Mouse (Mus musculus) layer of hippocampus, postnatal 14 days (tissue): ENCODE data around the gene Gdpd5. TPM values are rescaled to one million over a fixed set of nuclear protein-coding genes. Genes with fewer than 3 reads are reported as not detected.

Experiments
- DNase-seq, 2 experiments: peaks; one replicate each; pipeline ENCODE4 v3.0.0; 2021 to 2022; ENCODE audit warnings: low spot score in 2 of 2, mixed read lengths in 1 of 2
- long read RNA-seq, 2 experiments: library from polyadenylated mRNA; stranded (forward); transcript quantifications; one replicate each; pipeline ENCODE4 v2.0.0; 2021
- total RNA-seq, 2 experiments: library from RNA; stranded (reverse); gene quantifications; 2 replicates each; pipeline ENCODE4 v1.2.3; 2021

Gene Gdpd5
- 10 to 100 TPM; 30.0 to 31.6 TPM for total RNA-seq
- long read RNA-seq, experiment 1, full-length matches to known transcripts = 12 of 20 reads
- long read RNA-seq, experiment 1, partial matches to known transcripts = 2 of 20 reads
- long read RNA-seq, experiment 1, other reads (novel, unspliced or antisense) = 6 of 20 reads
- long read RNA-seq, experiment 2, full-length matches to known transcripts = 11 of 33 reads
- long read RNA-seq, experiment 2, partial matches to known transcripts = 7 of 33 reads
- long read RNA-seq, experiment 2, other reads (novel, unspliced or antisense) = 15 of 33 reads

DNA sequence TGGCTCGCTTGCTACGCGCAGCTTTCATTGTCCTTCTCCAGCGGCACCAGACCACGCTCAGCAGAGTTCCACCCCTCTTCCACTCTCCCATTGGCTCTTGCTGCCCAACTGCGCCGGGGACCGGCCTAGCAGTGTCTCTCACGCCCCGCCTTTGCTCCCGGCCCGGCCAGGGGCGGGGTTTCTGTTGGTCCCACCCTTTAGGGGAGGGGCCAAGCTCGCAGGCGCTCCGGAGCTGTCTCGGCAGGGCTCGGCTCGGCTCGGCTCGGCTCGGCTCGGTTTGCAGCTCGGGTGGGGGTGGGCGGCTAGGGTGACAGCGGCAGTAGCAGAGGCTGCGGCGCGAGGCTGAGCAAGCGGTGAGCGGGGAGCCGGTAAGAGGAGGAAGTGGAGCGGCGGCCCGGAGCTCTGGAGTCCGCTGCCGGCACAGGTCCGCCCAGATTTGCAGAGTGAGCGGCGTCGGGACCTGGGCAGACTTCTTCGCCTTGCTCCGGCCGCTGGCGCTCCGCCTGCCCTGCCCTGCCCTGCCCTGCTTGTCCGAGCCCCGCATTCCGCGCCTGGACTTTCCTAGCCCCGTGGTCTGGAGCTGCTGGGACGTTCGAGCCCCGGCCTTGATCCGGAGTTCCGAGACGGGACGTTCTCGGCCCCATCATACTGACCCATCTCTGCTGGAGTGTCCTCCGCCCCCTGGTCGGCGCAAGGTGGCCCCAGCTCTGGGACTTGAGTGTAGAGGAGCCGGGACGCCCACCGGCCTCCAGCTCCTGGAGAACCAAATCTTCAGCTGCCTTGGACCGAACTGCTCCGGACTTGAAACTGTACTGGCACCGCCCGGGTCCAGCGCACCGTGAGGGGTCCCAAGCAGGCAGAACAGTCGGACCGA is at the start of gene Gdpd5:
TSS of gene Gdpd5 (plus strand) at position 201 of the 874 bp plus-strand sequence.
- peak; percentile 99 for DNase-seq

DNA sequence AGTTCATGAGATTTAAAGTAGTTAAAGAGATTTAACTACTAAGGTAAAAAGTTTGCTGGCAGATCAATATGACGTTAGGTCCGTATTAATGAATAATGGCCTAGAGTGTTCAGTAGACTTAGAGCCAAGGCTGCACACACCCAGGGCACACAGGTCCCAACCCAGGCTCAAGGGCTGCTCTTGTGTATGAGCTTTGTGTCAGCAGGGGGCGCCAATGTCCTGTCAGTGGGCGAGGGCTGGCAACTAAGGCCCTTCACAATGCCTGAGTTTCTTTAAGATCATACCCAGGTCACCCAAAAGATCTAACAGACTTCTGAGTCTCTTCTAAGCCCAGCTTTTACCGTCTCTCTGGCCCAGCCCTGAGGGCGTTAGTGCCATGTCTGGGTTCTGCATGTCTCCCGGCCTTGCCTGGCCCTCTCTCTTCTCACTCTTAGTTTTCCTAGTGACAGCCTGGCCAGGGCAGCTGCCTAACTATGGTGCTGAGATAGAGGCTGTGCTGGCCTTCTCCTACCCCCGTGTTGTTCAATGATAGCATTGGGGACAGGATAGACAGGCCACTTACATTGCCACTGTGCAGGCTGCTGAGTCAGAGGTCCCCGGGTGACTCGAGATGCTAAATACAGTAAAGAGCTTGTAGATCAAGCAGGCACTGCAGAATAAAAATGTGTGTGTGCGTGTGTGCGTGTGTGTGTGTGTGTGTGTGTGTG is 48.3 kb upstream of the Gdpd5 start:
- peak; percentile 61 to 80 for DNase-seq

DNA sequence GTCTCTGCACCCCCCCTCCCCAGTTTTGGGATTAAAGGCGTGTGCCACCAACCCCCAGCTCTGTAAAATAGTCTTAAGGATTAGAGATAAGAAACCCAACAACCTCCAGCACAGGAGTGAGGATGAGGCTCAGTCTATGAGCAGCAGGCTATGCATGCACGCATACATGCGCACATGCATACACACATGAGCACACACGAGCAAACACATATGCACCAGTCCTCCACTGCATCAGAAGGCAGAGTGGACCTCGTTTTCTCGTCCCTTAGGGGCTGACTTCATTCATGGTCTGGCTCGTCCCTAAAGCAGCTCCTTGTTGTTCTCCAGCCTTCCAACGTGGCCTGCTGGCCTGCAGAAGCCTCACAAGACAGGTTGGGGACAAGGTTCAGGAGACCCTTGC is 40.5 kb upstream of the Gdpd5 start:
- no peak for DNase-seq

DNA sequence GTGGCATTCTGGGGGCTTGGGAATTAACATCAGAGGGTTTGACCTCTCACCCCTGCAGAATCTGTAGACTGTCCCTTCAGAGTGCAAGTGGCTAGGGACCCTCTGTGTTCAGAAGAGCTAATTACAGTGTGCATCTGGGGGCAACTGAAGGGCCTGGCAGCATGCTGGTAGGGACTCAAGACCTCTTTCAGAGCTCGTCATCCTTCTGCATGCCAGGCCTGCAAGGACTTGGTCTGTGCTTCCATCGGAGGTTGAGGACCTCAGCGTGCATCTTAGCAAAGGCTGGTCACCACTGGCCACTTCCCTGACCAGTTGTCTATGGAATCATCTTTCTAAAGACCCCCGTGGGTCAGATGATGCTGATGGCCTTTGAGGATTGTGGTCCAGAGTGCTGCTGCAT is 37.6 kb upstream of the Gdpd5 start:
- no peak for DNase-seq

- no peak for DNase-seq
Observed at GRCm38 (mm10) chr7:99347268-99347667, 33.9 kb upstream of the Gdpd5 start.

DNA sequence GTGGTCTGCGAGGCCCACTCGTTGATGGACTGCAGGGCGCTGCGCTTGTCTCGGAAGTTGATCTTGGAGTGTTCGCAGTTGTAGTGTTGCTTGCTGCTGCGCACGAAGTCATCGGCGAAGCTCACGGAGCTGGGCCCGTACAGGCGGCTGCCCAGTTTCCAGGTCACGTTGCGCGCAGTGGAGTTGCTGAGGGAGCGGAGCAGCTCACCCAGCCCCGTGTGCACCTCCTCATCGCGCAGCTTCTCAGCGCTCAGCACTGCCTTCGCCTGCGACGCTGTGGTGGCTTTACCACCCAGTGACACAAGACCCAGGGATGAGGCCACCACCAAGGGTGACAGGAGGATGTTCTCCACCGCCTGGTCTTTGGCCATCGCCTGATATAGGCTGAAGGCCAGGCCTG is 32.3 kb upstream of the Gdpd5 start:
- DNase-seq = no peak

DNA sequence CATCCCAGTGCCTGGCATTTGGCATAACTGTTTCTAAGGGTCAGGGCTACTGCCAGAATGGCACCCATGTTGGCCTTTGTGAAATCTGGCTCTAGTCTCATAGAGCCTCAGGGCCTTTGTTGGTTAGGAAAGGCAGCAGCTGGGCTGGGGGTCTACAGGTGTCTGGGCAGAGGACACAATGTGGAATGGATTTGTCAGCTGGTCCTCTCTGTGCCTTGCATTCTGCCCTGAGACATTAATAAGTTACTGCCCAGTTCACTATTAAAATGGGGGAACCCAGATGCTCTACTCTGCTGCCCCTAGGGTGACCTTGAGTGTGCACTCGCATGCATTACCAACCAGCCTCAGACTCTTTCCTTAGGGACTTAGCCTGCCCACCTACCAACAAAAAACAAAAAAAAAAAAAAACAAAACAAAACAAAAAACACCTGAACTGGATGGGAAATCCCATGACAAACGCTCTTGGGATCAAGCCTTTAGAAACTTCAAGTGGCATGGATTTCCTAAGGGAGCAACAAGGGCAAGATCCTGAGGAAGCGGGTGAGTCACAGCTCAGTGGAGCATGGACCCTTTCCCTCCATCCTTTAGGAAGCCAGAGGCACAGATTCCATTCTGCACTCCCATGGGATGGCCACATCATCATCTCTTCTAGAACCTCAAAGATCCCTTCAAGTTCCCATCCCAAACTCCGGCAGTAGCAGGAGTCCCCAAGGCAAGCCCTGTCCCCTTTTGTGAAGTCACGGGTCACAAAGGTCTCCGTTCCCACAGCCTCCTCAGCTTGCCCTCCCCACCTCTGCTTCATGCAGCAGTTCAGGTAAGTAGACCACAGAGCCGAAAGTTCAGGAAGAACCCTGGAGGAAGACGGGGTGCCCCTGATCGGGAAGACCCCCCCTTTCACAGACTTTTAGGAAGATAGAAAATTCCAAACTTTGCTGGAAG is 31.2 kb upstream of the Gdpd5 start:
- no peak for DNase-seq

- DNase-seq = peak in 1 of 2 experiments; percentile 43
Observed at GRCm38 (mm10) chr7:99351104-99351801, 30.0 kb upstream of the Gdpd5 start.

DNA sequence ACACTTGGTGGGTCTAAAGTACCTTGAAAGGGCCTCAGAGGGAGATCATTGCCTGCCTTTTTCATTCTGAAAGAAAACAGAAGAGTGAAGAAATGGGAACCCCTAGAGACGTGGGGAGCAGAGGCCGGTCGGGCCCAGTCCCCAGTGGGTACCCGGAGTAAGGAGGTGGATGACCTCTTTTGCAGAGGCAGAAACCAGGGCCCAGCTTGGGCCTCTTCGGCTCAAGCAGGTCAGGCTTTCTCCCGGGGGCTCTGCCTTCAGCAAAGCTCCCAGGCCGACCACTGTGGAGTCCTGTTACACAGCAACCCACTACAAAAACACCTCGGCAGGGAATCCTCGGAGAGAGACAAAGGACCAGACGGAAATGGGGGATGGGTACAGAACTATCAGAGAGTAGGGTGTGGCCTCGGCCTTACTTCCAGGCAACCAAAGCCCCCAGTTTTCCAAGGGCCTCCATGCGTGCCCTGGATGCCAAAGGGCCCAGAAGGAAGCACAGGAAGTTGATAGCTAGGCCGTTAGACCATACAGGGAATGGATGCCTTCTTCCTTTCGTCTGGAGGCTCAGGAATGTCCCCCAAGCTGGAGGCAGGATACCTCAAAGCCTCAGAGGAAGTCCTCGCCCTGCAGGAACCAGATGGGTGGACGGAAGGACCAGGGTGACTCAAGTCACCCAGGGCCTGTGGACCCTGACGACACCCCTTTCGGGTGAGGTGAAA is 29.3 kb upstream of the Gdpd5 start:
- DNase-seq = no peak

DNA sequence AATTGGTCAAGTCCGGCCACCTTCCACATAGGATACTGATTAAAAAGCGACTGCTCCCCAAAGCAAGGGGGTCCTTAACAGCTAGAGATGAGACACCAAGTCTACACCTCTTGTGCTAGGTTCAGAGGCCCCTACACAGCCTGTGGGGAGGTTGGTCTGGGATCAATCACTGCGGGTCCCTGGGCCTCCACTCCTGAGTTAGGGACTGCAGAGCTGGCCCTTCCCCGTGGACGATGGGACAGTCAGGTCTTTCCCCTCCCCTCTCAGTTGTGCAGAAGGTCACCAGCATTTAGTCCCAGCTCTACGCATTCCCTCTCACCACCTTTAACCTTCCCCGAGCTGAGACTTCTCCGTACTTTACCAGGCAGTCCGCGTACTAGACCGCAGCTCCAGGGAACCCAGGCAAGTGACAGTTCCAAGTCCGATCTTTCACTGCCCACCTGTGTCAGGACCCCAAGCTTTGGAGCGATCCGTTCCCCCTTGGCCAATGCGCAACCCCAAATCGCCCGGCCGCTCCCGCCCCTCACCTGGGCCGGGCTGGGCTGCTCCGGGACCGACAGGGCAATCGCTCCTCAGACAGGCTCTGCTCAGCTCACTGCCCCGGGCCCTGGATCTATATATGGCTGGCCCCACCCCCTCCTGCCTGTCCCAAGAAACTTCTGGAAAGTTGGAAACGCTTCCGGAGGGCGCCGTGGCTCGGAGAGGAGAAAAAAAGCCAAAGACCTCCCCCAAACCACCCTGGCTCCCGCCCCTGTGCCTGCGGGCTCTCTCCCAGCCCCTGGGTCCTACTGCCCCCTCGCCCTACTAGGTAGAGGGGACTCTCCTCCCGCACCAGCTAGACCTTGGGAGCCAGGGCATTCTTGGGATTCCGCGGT is 28.5 kb upstream of the Gdpd5 start, which contains the start of gene Serpinh1:
TSS of gene Serpinh1 (minus strand) at position 714 of the 875 bp plus-strand sequence.
- peak in 1 of 2 experiments; percentile 59 for DNase-seq

DNA sequence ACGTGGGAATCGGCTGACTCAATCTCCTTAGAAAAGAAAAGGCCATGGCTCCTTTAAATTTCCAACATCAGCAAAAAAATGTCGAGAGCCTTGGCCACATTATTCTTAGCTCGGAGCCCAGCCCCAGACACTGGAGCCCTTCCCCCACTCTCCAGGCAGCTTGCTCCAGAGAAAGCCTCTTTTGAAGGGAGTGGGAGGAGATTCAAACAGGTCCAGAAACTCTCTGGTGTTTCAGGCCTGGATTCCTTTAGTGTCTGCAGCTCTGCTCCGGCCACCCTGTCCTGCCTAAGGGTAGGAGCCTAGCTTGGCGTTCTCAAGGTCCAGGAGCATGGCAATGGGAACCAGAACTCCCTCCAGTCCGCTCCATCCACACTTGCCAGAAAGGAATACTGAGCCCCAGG is 25.5 kb upstream of the Gdpd5 start:
- peak; percentile 58 to 67 for DNase-seq

DNA sequence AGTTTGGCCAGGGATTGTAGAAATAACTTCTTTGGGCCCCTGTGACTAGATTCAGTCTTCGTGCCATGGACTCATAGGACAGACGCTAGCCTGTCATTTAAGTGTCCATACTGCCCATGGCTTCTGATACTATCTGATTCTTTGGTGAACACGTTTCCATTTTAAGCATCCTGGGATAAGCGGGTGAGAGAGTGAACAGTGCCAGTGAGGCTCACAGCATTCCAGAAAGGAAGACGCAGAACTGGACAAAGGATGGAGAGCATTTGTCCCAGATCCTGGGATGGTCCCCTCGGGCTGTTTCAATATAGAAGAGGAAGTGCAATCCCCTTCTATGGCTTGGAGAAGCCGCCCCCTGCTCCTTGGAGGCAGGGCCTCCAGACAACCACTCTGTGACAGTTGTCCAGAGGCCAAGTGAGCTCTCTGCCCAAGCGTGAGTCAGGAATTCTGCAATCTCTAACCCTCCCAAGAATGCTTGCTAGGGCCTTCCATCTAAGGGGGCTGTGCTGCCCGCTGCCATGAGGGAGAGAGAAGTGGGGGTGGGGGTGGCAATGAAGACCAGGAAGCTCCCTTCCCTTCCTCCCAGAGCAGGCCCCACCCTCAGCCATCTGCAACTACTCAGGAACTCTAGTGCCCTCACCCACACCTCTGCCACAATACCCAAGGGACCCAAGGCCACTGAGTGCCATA is 24.8 kb upstream of the Gdpd5 start:
- DNase-seq = no peak

- no peak for DNase-seq
Observed at GRCm38 (mm10) chr7:99357201-99357600, 24.0 kb upstream of the Gdpd5 start.

- DNase-seq = no peak
Observed at GRCm38 (mm10) chr7:99358371-99358770, 22.8 kb upstream of the Gdpd5 start.

- peak; percentile 47 to 61 for DNase-seq
Observed at GRCm38 (mm10) chr7:99360021-99360802, 21.0 kb upstream of the Gdpd5 start.

- DNase-seq = no peak
Observed at GRCm38 (mm10) chr7:99360803-99361414, 20.3 kb upstream of the Gdpd5 start.
